Mouse (Mus musculus): ENCODE measurements around the gene Leng8. TPM values are rescaled to one million over a fixed set of nuclear protein-coding genes. Genes with fewer than 3 reads are reported as not detected.

The Leng8 gene
- polyA plus RNA-seq, 2 experiments: 45.8 to 365 TPM

- Histone ChIP-seq H3K4me3 (replicated peaks; ENCODE audit: low read length) (no peak overlapping the region), H3K4me1 (ENCODE audit: control insufficient read depth, insufficient read depth, low read length) (0 out of 2 replicates have a peak, but pooled peaks cover 5% of the 10 kb centered on the region), H3K4me2 (replicated peaks; ENCODE audit: low read depth, low read length, severe bottlenecking) (no peak overlapping the region), H3K36me3 (ENCODE audit: control insufficient read depth, insufficient read depth, low read length) (no peaks in the 10 kb centered on the region), H3K27ac (replicated peaks; ENCODE audit: low read depth, low read length) (no peak overlapping the region), H3K9me3 (ENCODE audit: control insufficient read depth, low read length) (no peaks in the 10 kb centered on the region), H3K27me3 (ENCODE audit: control insufficient read depth, insufficient read depth, low read length) (peaks cover 24% of the 10 kb centered on the region), H3K9ac (ENCODE audit: low read depth, low read length, severe bottlenecking) (no peak overlapping the region)
- ATAC-seq (ENCODE audit: low FRiP score, low read depth) (no peak), DNase-seq (ENCODE audit: low spot score) (no peak)
- WGBS: 85% methylated on average over 10 of the region's 10 CpGs
- no peak for TF ChIP-seq POLR2A (IDR thresholded peaks at IDR 0.05; ENCODE audit: borderline replicate concordance, extremely low read depth, insufficient read depth, insufficient read length)
Measured at GRCm38 (mm10) chr7:4122783-4123182, 14.1 kb upstream of the Leng8 start.

GRCm38 (mm10) chr7:4123732-4124131, 13.1 kb upstream of the Leng8 start:
- H3K4me1 ChIP-seq (ENCODE audit: control insufficient read depth, insufficient read depth, low read length): 0 out of 2 replicates have a peak, but pooled peaks cover 5% of the 10 kb centered on the region
- no peak for DNase-seq (ENCODE audit: low spot score)
- ATAC-seq (ENCODE audit: low FRiP score, low read depth): no peak
- H3K27ac ChIP-seq (replicated peaks; ENCODE audit: low read depth, low read length): no peak overlapping the region
- no peak overlapping the region for H3K4me3 ChIP-seq (replicated peaks; ENCODE audit: low read length)
- no peaks in the 10 kb centered on the region for H3K36me3 ChIP-seq (ENCODE audit: control insufficient read depth, insufficient read depth, low read length)
- H3K9me3 ChIP-seq (ENCODE audit: control insufficient read depth, low read length): no peaks in the 10 kb centered on the region
- H3K4me2 ChIP-seq (replicated peaks; ENCODE audit: low read depth, low read length, severe bottlenecking): no peak overlapping the region
- WGBS: no CpG with 5 or more reads among the region's 1 CpGs
- peaks cover 19% of the 10 kb centered on the region for H3K27me3 ChIP-seq (ENCODE audit: control insufficient read depth, insufficient read depth, low read length)
- no peak overlapping the region for H3K9ac ChIP-seq (ENCODE audit: low read depth, low read length, severe bottlenecking)
- TF ChIP-seq POLR2A (IDR thresholded peaks at IDR 0.05; ENCODE audit: borderline replicate concordance, extremely low read depth, insufficient read depth, insufficient read length): no peak

GRCm38 (mm10) chr7:4124315-4124759, 12.5 kb upstream of the Leng8 start:
- peak overlapping the region; percentile 39 for H3K4me2 ChIP-seq (replicated peaks; ENCODE audit: low read depth, low read length, severe bottlenecking)
- H3K9ac ChIP-seq (ENCODE audit: low read depth, low read length, severe bottlenecking): no peak overlapping the region
- WGBS: 1% methylated on average over 8 of the region's 10 CpGs
- ATAC-seq (ENCODE audit: low FRiP score, low read depth): peak; percentile 81
- H3K27me3 ChIP-seq (ENCODE audit: control insufficient read depth, insufficient read depth, low read length): peaks cover 13% of the 10 kb centered on the region; the same call in 1 of the 2 replicates
- no peaks in the 10 kb centered on the region for H3K9me3 ChIP-seq (ENCODE audit: control insufficient read depth, low read length)
- H3K4me1 ChIP-seq (ENCODE audit: control insufficient read depth, insufficient read depth, low read length): 0 out of 2 replicates have a peak, but pooled peaks cover 3% of the 10 kb centered on the region
- H3K4me3 ChIP-seq (replicated peaks; ENCODE audit: low read length): no peak overlapping the region; the same call in 1 of the 2 replicates
- TF ChIP-seq POLR2A (IDR thresholded peaks at IDR 0.05; ENCODE audit: borderline replicate concordance, extremely low read depth, insufficient read depth, insufficient read length): no peak
- peak; percentile 70 for DNase-seq (ENCODE audit: low spot score)
- H3K27ac ChIP-seq (replicated peaks; ENCODE audit: low read depth, low read length): no peak overlapping the region
- no peaks in the 10 kb centered on the region for H3K36me3 ChIP-seq (ENCODE audit: control insufficient read depth, insufficient read depth, low read length)

- Histone ChIP-seq H3K9me3 (ENCODE audit: control insufficient read depth, low read length) (no peaks in the 10 kb centered on the region), H3K4me2 (replicated peaks; ENCODE audit: low read depth, low read length, severe bottlenecking) (peak overlapping the region; percentile 39), H3K27me3 (ENCODE audit: control insufficient read depth, insufficient read depth, low read length) (peaks cover 8% of the 10 kb centered on the region; the same call in 1 of the 2 replicates), H3K4me1 (ENCODE audit: control insufficient read depth, insufficient read depth, low read length) (no peaks in the 10 kb centered on the region), H3K4me3 (replicated peaks; ENCODE audit: low read length) (no peak overlapping the region), H3K36me3 (ENCODE audit: control insufficient read depth, insufficient read depth, low read length) (no peaks in the 10 kb centered on the region), H3K27ac (replicated peaks; ENCODE audit: low read depth, low read length) (no peak overlapping the region), H3K9ac (ENCODE audit: low read depth, low read length, severe bottlenecking) (no peak overlapping the region)
- no peak for TF ChIP-seq POLR2A (IDR thresholded peaks at IDR 0.05; ENCODE audit: borderline replicate concordance, extremely low read depth, insufficient read depth, insufficient read length)
- ATAC-seq (ENCODE audit: low FRiP score, low read depth): 0 out of 2 replicates have a peak, but pooled peaks have one; percentile 3
- 20% methylated on average over 5 of the region's 5 CpGs for WGBS
- no peak for DNase-seq (ENCODE audit: low spot score)
Measured at GRCm38 (mm10) chr7:4124856-4125255, 12.0 kb upstream of the Leng8 start.

GRCm38 (mm10) chr7:4125306-4125705, 11.5 kb upstream of the Leng8 start:
- Histone ChIP-seq H3K27me3 (ENCODE audit: control insufficient read depth, insufficient read depth, low read length) (peaks cover 3% of the 10 kb centered on the region; the same call in 1 of the 2 replicates), H3K27ac (replicated peaks; ENCODE audit: low read depth, low read length) (no peak overlapping the region), H3K9me3 (ENCODE audit: control insufficient read depth, low read length) (no peaks in the 10 kb centered on the region), H3K4me3 (replicated peaks; ENCODE audit: low read length) (no peak overlapping the region), H3K36me3 (ENCODE audit: control insufficient read depth, insufficient read depth, low read length) (no peaks in the 10 kb centered on the region), H3K4me1 (ENCODE audit: control insufficient read depth, insufficient read depth, low read length) (no peaks in the 10 kb centered on the region), H3K4me2 (replicated peaks; ENCODE audit: low read depth, low read length, severe bottlenecking) (no peak overlapping the region), H3K9ac (ENCODE audit: low read depth, low read length, severe bottlenecking) (no peak overlapping the region)
- 31% methylated on average over 9 of the region's 9 CpGs for WGBS
- no peak for ATAC-seq (ENCODE audit: low FRiP score, low read depth)
- DNase-seq (ENCODE audit: low spot score): no peak
- no peak for TF ChIP-seq POLR2A (IDR thresholded peaks at IDR 0.05; ENCODE audit: borderline replicate concordance, extremely low read depth, insufficient read depth, insufficient read length)

All from limb, embryonic 14.5 days (tissue).